Mouse (Mus musculus) MEL (cell line): ENCODE results near the gene Ubxn1. TPM values are rescaled to one million over a fixed set of nuclear protein-coding genes. Genes with fewer than 3 reads are reported as not detected.
A peak's percentile ranks its signal among the peaks of the same experiment; 100 is the strongest.

Source experiments
- DNase-seq: peaks from one replicate; pipeline ENCODE4 v3.0.0; 2011; ENCODE audit warnings: low read depth, low spot score
- H3K27ac ChIP-seq: 2 replicates; pipeline ENCODE4 v1.5.1; 2012; ENCODE audit warnings: low read depth, mild to moderate bottlenecking, control low read depth, low read length, moderate library complexity; ENCODE audit not compliant: control insufficient read depth
- H3K27me3 ChIP-seq, 2 experiments: fragments of 150-350 bp in 1 of 2; sonication (generic) in 1 of 2; 2 replicates each; pipeline ENCODE4 v1.6.1; 2012; ENCODE audit warnings: low read length in 2 of 2, mild to moderate bottlenecking in 2 of 2, improper control_type of control experiment in 1 of 2, moderate library complexity in 1 of 2; ENCODE audit not compliant: insufficient read depth in 2 of 2, control insufficient read depth in 1 of 2
- H3K36me3 ChIP-seq, 2 experiments: 2 replicates each; pipeline ENCODE4 v1.6.1; 2012 to 2014; ENCODE audit warnings: low read length in 2 of 2, improper control_type of control experiment in 1 of 2, inconsistent platforms in 1 of 2, mild to moderate bottlenecking in 1 of 2; ENCODE audit not compliant: insufficient read depth in 2 of 2, control insufficient read depth in 1 of 2
- H3K4me1 ChIP-seq, 2 experiments: fragments of 150-350 bp in 1 of 2; sonication (generic) in 1 of 2; 2 replicates each; pipeline ENCODE4 v1.6.1; 2012; ENCODE audit warnings: low read length in 2 of 2, improper control_type of control experiment in 1 of 2, mild to moderate bottlenecking in 1 of 2; ENCODE audit not compliant: insufficient read depth in 2 of 2, control insufficient read depth in 1 of 2
- H3K4me3 ChIP-seq, 2 experiments: fragments of 150-350 bp in 1 of 2; sonication (generic) in 1 of 2; 2 replicates each; pipeline ENCODE4 v1.5.1; 2012; ENCODE audit warnings: low read depth in 2 of 2, low read length in 2 of 2, mild to moderate bottlenecking in 2 of 2, moderate library complexity in 2 of 2, control low read depth in 1 of 2, improper control_type of control experiment in 1 of 2; ENCODE audit not compliant: control insufficient read depth in 1 of 2, insufficient read depth in 1 of 2
- H3K79me2 ChIP-seq: 2 replicates; pipeline ENCODE4 v1.6.1; 2012; ENCODE audit warnings: mild to moderate bottlenecking, low read length, moderate library complexity; ENCODE audit not compliant: control insufficient read depth, poor library complexity, insufficient read depth
- H3K9ac ChIP-seq: 2 replicates; pipeline ENCODE4 v1.6.1; 2012; ENCODE audit warnings: low read depth, mild to moderate bottlenecking, control low read depth, low read length, moderate library complexity; ENCODE audit not compliant: control insufficient read depth, poor library complexity, severe bottlenecking
- H3K9me3 ChIP-seq: fragments of 150-350 bp; sonication (generic); replicated peaks from 2 replicates; pipeline ENCODE4 v1.6.1; 2012; ENCODE audit warnings: mild to moderate bottlenecking, low read length, improper control_type of control experiment, moderate library complexity; ENCODE audit not compliant: insufficient read depth
- BHLHE40 ChIP-seq: IDR thresholded peaks from 2 replicates; pipeline ENCODE4 v1.6.1; 2012; ENCODE audit warnings: low read depth, mild to moderate bottlenecking, inconsistent platforms, low read length, improper control_type of control experiment, borderline replicate concordance
- CHD1 ChIP-seq: IDR thresholded peaks from 2 replicates; pipeline ENCODE4 v1.6.1; 2012; ENCODE audit warnings: low read depth, mild to moderate bottlenecking, inconsistent platforms, low read length, improper control_type of control experiment
- CTCF ChIP-seq, 3 experiments: IDR thresholded peaks in 2 of 3; conservative IDR thresholded peaks in 1 of 3; 2 replicates each; pipeline ENCODE4 v1.5.1; 2011 to 2012; ENCODE audit warnings: low read length in 3 of 3, low read depth in 2 of 3, mild to moderate bottlenecking in 2 of 3, improper control_type of control experiment in 1 of 3, inconsistent platforms in 1 of 3, mixed read lengths in 1 of 3, moderate library complexity in 1 of 3; ENCODE audit not compliant: control insufficient read depth in 1 of 3, insufficient read depth in 1 of 3, poor library complexity in 1 of 3, severe bottlenecking in 1 of 3
- E2F4 ChIP-seq: IDR thresholded peaks from 2 replicates; pipeline ENCODE4 v1.6.1; 2011; ENCODE audit warnings: low read depth, low read length, improper control_type of control experiment, borderline replicate concordance
- ELF1 ChIP-seq: IDR thresholded peaks from 2 replicates; pipeline ENCODE4 v1.6.1; 2014; ENCODE audit warnings: low read depth, mild to moderate bottlenecking, inconsistent platforms, low read length, improper control_type of control experiment, moderate library complexity
- ETS1 ChIP-seq: IDR thresholded peaks from 2 replicates; pipeline ENCODE4 v1.6.1; 2012; ENCODE audit warnings: low read depth, mild to moderate bottlenecking, inconsistent platforms, low read length, improper control_type of control experiment, moderate library complexity
- GABPA ChIP-seq: IDR thresholded peaks from 2 replicates; pipeline ENCODE4 v1.6.1; 2012; ENCODE audit warnings: low read depth, mild to moderate bottlenecking, inconsistent platforms, low read length, improper control_type of control experiment, moderate library complexity
- GATA1 ChIP-seq: IDR thresholded peaks from 2 replicates; pipeline ENCODE4 v1.6.1; 2011; ENCODE audit warnings: low read depth, low read length, improper control_type of control experiment
- HCFC1 ChIP-seq: IDR thresholded peaks from 2 replicates; pipeline ENCODE4 v1.6.1; 2012; ENCODE audit warnings: low read depth, mild to moderate bottlenecking, inconsistent platforms, low read length, improper control_type of control experiment, moderate library complexity
- JUND ChIP-seq: IDR thresholded peaks from 2 replicates; pipeline ENCODE4 v1.6.1; 2011; ENCODE audit warnings: low read depth, mild to moderate bottlenecking, improper control_type of control experiment, low read length
- KAT2A ChIP-seq: conservative IDR thresholded peaks from 2 replicates; pipeline ENCODE4 v1.6.1; 2012; ENCODE audit warnings: low read depth, low read length, improper control_type of control experiment, inconsistent platforms
- MAZ ChIP-seq: IDR thresholded peaks from 2 replicates; pipeline ENCODE4 v1.6.1; 2012; ENCODE audit warnings: low read depth, mild to moderate bottlenecking, inconsistent platforms, low read length, improper control_type of control experiment
- MEF2A ChIP-seq: IDR thresholded peaks from 2 replicates; pipeline ENCODE4 v1.6.1; 2014; ENCODE audit warnings: low read depth, mild to moderate bottlenecking, inconsistent platforms, low read length, improper control_type of control experiment; ENCODE audit not compliant: poor library complexity, insufficient replicate concordance, severe bottlenecking; ENCODE audit errors: extremely low read depth
- MXI1 ChIP-seq: IDR thresholded peaks from 2 replicates; pipeline ENCODE4 v1.6.1; 2011; ENCODE audit warnings: mild to moderate bottlenecking, low read depth, low read length, improper control_type of control experiment
- MYB ChIP-seq: IDR thresholded peaks from 2 replicates; pipeline ENCODE4 v1.6.1; 2011; ENCODE audit warnings: mild to moderate bottlenecking, low read depth, low read length, improper control_type of control experiment
- MYC ChIP-seq: IDR thresholded peaks from 2 replicates; pipeline ENCODE4 v1.6.1; 2011; ENCODE audit warnings: low read depth, mild to moderate bottlenecking, low read length, improper control_type of control experiment, moderate library complexity
- NELFE ChIP-seq: IDR thresholded peaks from 2 replicates; pipeline ENCODE4 v1.6.1; 2011; ENCODE audit warnings: low read depth, low read length, improper control_type of control experiment
- NRF1 ChIP-seq: IDR thresholded peaks from 2 replicates; pipeline ENCODE4 v1.6.1; 2014; ENCODE audit warnings: low read depth, mild to moderate bottlenecking, inconsistent platforms, low read length, improper control_type of control experiment, moderate library complexity; ENCODE audit not compliant: poor library complexity, insufficient read depth, severe bottlenecking
- POLR2AphosphoS5 ChIP-seq: IDR thresholded peaks from 2 replicates; pipeline ENCODE4 v1.6.1; 2012; ENCODE audit warnings: low read depth, borderline replicate concordance, mild to moderate bottlenecking, inconsistent platforms, low read length, moderate library complexity, mixed read lengths
- RAD21 ChIP-seq: IDR thresholded peaks from 2 replicates; pipeline ENCODE4 v1.6.1; 2011; ENCODE audit warnings: mild to moderate bottlenecking, low read depth, low read length, improper control_type of control experiment
- RCOR1 ChIP-seq: IDR thresholded peaks from 2 replicates; pipeline ENCODE4 v1.6.1; 2012; ENCODE audit warnings: low read depth, mild to moderate bottlenecking, inconsistent platforms, low read length, improper control_type of control experiment
- SIN3A ChIP-seq: IDR thresholded peaks from 2 replicates; pipeline ENCODE4 v1.6.1; 2012; ENCODE audit warnings: low read length, improper control_type of control experiment, inconsistent platforms
- SMC3 ChIP-seq: IDR thresholded peaks from 2 replicates; pipeline ENCODE4 v1.6.1; 2011; ENCODE audit warnings: low read depth, low read length, improper control_type of control experiment
- TAL1 ChIP-seq: IDR thresholded peaks from 2 replicates; pipeline ENCODE4 v1.6.1; 2012; ENCODE audit warnings: mild to moderate bottlenecking, inconsistent platforms, low read length, moderate library complexity, mixed read lengths
- TBP ChIP-seq: IDR thresholded peaks from 2 replicates; pipeline ENCODE4 v1.8.0; 2011; ENCODE audit warnings: low read depth, low read length, improper control_type of control experiment
- TCF12 ChIP-seq: IDR thresholded peaks from 2 replicates; pipeline ENCODE4 v1.6.1; 2014; ENCODE audit warnings: low read depth, mild to moderate bottlenecking, inconsistent platforms, low read length, improper control_type of control experiment, moderate library complexity
- UBTF ChIP-seq: IDR thresholded peaks from 2 replicates; pipeline ENCODE4 v1.6.1; 2012; ENCODE audit warnings: low read depth, mild to moderate bottlenecking, inconsistent platforms, low read length, improper control_type of control experiment, moderate library complexity, borderline replicate concordance; ENCODE audit not compliant: insufficient read depth
- USF1 ChIP-seq: IDR thresholded peaks from 2 replicates; pipeline ENCODE4 v1.6.1; 2014; ENCODE audit warnings: low read depth, mild to moderate bottlenecking, inconsistent platforms, low read length, improper control_type of control experiment, moderate library complexity
- ZC3H11A ChIP-seq: IDR thresholded peaks from 2 replicates; pipeline ENCODE4 v1.6.1; 2012; ENCODE audit warnings: low read depth, mild to moderate bottlenecking, inconsistent platforms, low read length, improper control_type of control experiment
- ZKSCAN1 ChIP-seq: IDR thresholded peaks from 2 replicates; pipeline ENCODE4 v1.6.1; 2012; ENCODE audit warnings: low read depth, mild to moderate bottlenecking, inconsistent platforms, low read length, improper control_type of control experiment, moderate library complexity
- ZNF384 ChIP-seq: IDR thresholded peaks from 2 replicates; pipeline ENCODE4 v1.6.1; 2012; ENCODE audit warnings: low read depth, mild to moderate bottlenecking, inconsistent platforms, low read length, improper control_type of control experiment
- polyA plus RNA-seq, 2 experiments: library from polyadenylated mRNA; stranded (reverse) in 1 of 2; unstranded in 1 of 2; fragments of >175 nt in 1 of 2; fragments of >200 nt in 1 of 2; gene quantifications; 2 replicates each; pipeline versions ENCODE4 v1.2.1 to v1.2.4; 2012; ENCODE audit warnings: low replicate concordance in 2 of 2, low read depth in 1 of 2; ENCODE audit not compliant: insufficient read length in 2 of 2, insufficient read depth in 1 of 2, missing spikeins in 1 of 2
- total RNA-seq: library from RNA; depleted of rRNA; stranded (reverse); fragments of 300-350 nt; gene quantifications from 2 replicates; pipeline ENCODE4 v1.2.3, GENCODE M21; 2012

Ubxn1 gene
- total and polyA plus RNA-seq, 3 experiments = 187 to 366 TPM; not detected in 1

GRCm38 (mm10) chr19:8920073-8920736, 48.9 kb downstream of the Ubxn1 start, which contains the start of gene B3gat3 (continued):
- TF ChIP-seq MXI1 (no peak; the same call in 1 of the 2 replicates), POLR2AphosphoS5 (no peak), RAD21 (no peak), CHD1 (no peak), USF1 (0 out of 2 replicates have a peak, but pooled peaks have one; percentile 12), RCOR1 (no peak), TAL1 (no peak), MAZ (peak; percentile 49; the same call in 1 of the 2 replicates), MYC (peak; percentile 43; the same call in 1 of the 2 replicates), TBP (peak; percentile 45; the same call in 1 of the 2 replicates), E2F4 (0 out of 2 replicates have a peak, but pooled peaks have one; percentile 53), NRF1 (no peak), ZC3H11A (no peak), GABPA (no peak), MYB (no peak), HCFC1 (peak; percentile 83), MEF2A (no peak), TCF12 (0 out of 2 replicates have a peak, but pooled peaks have one; percentile 34), ZNF384 (no peak), UBTF (no peak)

- peak; percentile 79 for DNase-seq
- H3K27ac ChIP-seq = peak overlapping the region; percentile 81
- peaks cover 0 to 13% of the 10 kb centered on the region in 2 experiments; a peak in 2 of 4 replicates for H3K36me3 ChIP-seq
- peaks cover 16% of the 10 kb centered on the region for H3K79me2 ChIP-seq
- H3K4me3 ChIP-seq = peak overlapping the region; percentile 83 to 91
- H3K9ac ChIP-seq = peak overlapping the region; percentile 92
- H3K27me3 ChIP-seq = no peaks in the 10 kb centered on the region
- H3K4me1 ChIP-seq = peaks cover 8 to 10% of the 10 kb centered on the region in 2 experiments; a peak in 3 of 4 replicates
- H3K9me3 ChIP-seq = no peaks in the 10 kb centered on the region
- TF ChIP-seq BHLHE40 (peak; percentile 68; the same call in 1 of the 2 replicates), CHD1 (no peak), TCF12 (no peak), SIN3A (peak; percentile 59), MAZ (no peak), ELF1 (no peak), ETS1 (no peak), MXI1 (no peak), MYB (no peak), SMC3 (no peak), CTCF (IDR thresholded peaks at IDR 0.05 in 2 of 3, conservative IDR thresholded peaks at IDR 0.05 in 1 of 3; ENCODE audit: control insufficient read depth in 1 of 3, insufficient read depth in 1 of 3, low read depth in 2 of 3, low read length in 3 of 3, poor library complexity in 1 of 3, severe bottlenecking in 1 of 3) (no peak), POLR2AphosphoS5 (no peak), E2F4 (no peak), ZC3H11A (no peak), GABPA (no peak), MYC (no peak), RCOR1 (no peak), JUND (no peak), GATA1 (no peak), KAT2A (no peak), NELFE (no peak), ZNF384 (no peak), USF1 (peak; percentile 96), ZKSCAN1 (no peak)
These were observed 49.6 kb downstream of the Ubxn1 start for GRCm38 (mm10) chr19:8920836-8921291.
